Mouse (Mus musculus) cerebellum, adult 2 months (tissue): Measurements from ENCODE around the gene Nosip. TPM values are rescaled to one million over a fixed set of nuclear protein-coding genes. Genes with fewer than 3 reads are reported as not detected.

Source experiments
- DNase-seq, 2 experiments: peaks; one replicate each; pipeline ENCODE4 v3.0.0; 2021
- H3K27ac ChIP-seq: fragments of 200-500 bp; 2 replicates; pipeline ENCODE4 v1.5.1; 2012; ENCODE audit warnings: low read length, control low read depth, inconsistent platforms; ENCODE audit not compliant: insufficient read depth
- H3K27me3 ChIP-seq: fragments of 200-500 bp; 2 replicates; pipeline ENCODE4 v1.6.1; 2012; ENCODE audit warnings: inconsistent platforms, mild to moderate bottlenecking, low read length, moderate library complexity; ENCODE audit not compliant: control insufficient read depth, insufficient read depth
- H3K4me1 ChIP-seq: fragments of 200-500 bp; 2 replicates; pipeline ENCODE4 v1.6.1; 2011; ENCODE audit warnings: low read length; ENCODE audit not compliant: control insufficient read depth, insufficient read depth
- H3K4me3 ChIP-seq: fragments of 200-500 bp; replicated peaks from 2 replicates; pipeline ENCODE3; 2011; ENCODE audit warnings: mild to moderate bottlenecking, low read depth, low read length, control low read depth; ENCODE audit not compliant: insufficient read depth
- CTCF ChIP-seq: fragments of 200-500 bp; IDR thresholded peaks from 2 replicates; pipeline ENCODE4 v1.5.1; 2011; ENCODE audit warnings: low read depth, mild to moderate bottlenecking, control low read depth, low read length, moderate library complexity, borderline replicate concordance; ENCODE audit not compliant: insufficient read depth
- POLR2A ChIP-seq: fragments of 200-500 bp; IDR thresholded peaks from 2 replicates; pipeline ENCODE4 v1.6.1; 2011; ENCODE audit warnings: low read length, control low read depth, borderline replicate concordance; ENCODE audit not compliant: insufficient read depth
- WGBS: fragments of 180-500 bp; shearing (Covaris S2); methylation state at CpG from one replicate; pipeline ENCODE4 v1.1.7; 2018; 5-methylcytosine and 5-hydroxymethylcytosine counted together
- polyA plus RNA-seq: library from polyadenylated mRNA; depleted of rRNA; stranded (reverse); fragments of >200 nt; gene quantifications from 2 replicates; pipeline ENCODE4 v1.2.3, GENCODE M21; 2012

The Nosip gene
- polyA plus RNA-seq, 1 experiment = 106 TPM

DNA sequence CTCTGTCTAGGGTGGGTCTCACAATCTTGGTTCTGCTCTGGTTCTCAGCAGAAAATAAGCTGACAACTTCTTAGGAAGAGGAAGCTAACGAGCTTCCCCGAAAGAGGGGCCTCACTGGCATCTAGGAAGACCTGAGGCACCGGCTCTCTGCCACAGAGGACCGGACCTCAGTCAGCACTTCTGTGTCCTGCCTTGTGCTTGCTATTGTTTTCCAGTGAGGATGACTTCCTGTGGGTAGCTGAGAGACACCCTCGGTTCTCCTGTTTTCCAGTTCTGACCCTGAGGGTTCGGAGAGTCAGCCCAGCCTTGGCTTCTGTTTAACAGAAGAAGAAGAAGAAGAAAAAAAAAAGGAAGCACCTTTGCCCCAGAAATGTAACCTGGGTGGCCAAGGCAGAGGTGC lies 35.2 kb downstream of the Nosip start:
- H3K27ac ChIP-seq = no peak overlapping the region
- 73% methylated on average over 6 of the region's 6 CpGs for WGBS
- no peaks in the 10 kb centered on the region for H3K27me3 ChIP-seq
- no peak overlapping the region for H3K4me3 ChIP-seq
- TF ChIP-seq CTCF (no peak), POLR2A (no peak)
- no peak for DNase-seq
- H3K4me1 ChIP-seq = no peaks in the 10 kb centered on the region

DNA sequence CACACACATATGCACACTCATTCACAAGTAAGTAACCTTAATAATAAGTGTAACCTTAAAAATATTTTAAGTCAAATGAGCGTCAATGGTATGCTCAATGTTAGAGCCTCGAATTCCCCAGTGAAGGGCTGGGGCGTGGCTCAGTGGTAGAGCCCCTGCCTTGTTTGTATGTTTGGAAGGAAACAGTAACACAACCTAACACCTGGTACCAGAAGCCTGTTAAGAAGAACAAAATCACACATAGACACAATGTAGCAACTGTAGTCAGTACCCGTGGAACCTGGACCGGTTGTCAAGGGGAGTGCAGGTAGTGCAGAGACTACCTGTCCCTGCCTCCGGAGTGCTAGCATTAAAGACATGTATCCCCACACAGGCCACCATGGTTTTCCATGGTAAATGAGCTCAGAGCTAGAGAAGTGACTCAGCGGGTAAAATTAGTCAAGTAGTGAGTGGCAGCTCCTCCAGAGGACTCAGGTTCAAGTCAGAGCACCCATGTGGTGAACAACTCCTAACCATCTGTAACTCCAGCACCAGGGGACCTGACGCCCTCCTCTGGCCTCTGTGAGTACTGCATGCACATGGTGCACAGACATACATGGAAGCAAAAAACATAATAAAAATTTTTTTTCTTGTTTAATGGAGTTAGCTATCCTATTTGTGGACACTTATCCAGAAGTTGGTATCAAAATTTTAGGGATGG lies 36.5 kb downstream of the Nosip start:
- DNase-seq = no peak
- TF ChIP-seq CTCF = no peak
- TF ChIP-seq POLR2A = no peak
- Histone ChIP-seq H3K27ac (no peak overlapping the region), H3K4me3 (no peak overlapping the region), H3K4me1 (peaks cover 3% of the 10 kb centered on the region; the same call in 1 of the 2 replicates), H3K27me3 (no peaks in the 10 kb centered on the region)
- 88% methylated on average over 8 of the region's 8 CpGs for WGBS

DNA sequence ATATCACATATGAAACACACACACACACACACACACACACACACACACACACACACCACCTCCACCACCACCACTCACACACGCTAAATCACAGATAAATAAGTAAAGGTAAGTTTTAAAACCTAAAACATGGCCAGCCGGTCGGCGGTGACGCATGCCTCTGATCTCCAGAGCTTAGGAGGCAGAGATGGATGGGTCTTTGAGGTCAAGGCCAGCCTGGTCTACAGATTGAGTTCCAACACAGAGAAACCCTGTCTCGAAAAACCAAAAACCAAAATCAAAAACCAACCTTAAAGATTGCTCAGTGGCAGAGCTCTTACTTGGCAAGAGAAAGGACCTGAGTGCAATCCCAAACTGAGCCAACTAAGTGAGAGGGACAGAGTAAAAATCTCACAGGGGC lies 37.8 kb downstream of the Nosip start:
- TF ChIP-seq CTCF = no peak
- no peak for TF ChIP-seq POLR2A
- H3K4me3 ChIP-seq = no peak overlapping the region
- H3K4me1 ChIP-seq = peaks cover 3% of the 10 kb centered on the region; the same call in 1 of the 2 replicates
- no peaks in the 10 kb centered on the region for H3K27me3 ChIP-seq
- WGBS = 91% methylated on average over 6 of the region's 6 CpGs
- no peak for DNase-seq
- no peak overlapping the region for H3K27ac ChIP-seq

DNA sequence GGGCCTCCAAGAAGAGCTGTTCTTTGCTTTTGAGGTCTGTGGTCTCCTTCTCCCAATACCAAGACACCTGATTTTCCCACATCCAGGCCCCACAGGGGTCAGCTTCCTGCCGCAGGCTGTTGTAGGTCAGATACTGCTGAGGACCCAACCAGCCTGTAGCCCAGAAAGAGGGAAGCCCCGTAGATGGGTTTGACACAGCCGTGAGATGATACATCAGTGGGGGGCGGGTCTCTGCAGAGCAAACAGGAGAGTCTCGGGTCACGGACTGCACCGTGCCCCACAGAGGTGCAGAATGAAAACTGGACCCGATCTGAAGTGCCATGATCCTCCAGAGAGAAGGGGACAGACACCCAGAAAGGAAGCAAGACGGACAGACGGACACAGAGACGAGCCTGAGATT lies 40.2 kb downstream of the Nosip start:
- Histone ChIP-seq H3K27me3 (no peaks in the 10 kb centered on the region), H3K4me1 (peaks cover 3% of the 10 kb centered on the region; the same call in 1 of the 2 replicates), H3K27ac (no peak overlapping the region), H3K4me3 (no peak overlapping the region)
- TF ChIP-seq POLR2A (no peak), CTCF (no peak)
- 86% methylated on average over 11 of the region's 11 CpGs for WGBS
- DNase-seq = no peak

DNA sequence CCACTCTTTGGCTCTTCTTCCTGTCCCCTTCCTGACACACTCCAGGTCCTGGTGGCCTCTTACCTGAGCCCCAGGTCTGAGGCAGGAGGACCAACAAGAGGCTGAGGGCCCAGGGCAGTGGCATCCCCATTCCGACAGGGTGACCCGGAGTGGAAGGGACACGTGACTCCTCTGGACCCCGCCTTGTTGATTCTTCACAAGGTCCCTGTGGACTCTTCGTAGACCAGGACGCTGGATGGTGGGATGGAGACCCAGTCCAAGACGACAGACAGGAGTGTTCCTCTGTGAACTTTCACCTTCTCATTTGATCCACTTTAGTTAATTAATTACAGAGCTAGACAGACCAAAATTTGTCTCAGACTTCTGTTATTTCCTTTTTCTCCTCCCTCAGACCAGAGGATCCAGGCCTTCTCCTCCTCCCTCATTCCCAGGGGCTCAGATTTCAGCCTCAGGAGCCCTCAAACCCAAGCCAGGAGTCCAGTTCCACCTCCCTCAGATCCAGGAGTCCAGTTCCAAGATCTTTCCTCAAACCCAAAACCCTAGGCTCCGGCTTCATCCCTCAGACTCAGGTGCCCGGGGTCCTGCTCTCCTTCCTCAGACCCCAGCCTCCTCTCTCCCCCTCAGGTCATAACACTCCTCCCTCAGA lies 40.8 kb downstream of the Nosip start:
- Histone ChIP-seq H3K27ac (peak overlapping the region; percentile 61), H3K27me3 (no peaks in the 10 kb centered on the region), H3K4me3 (peak overlapping the region; percentile 42), H3K4me1 (peaks cover 3% of the 10 kb centered on the region; the same call in 1 of the 2 replicates)
- TF ChIP-seq CTCF = no peak
- no peak for TF ChIP-seq POLR2A
- DNase-seq = no peak
- 71% methylated on average over 9 of the region's 9 CpGs for WGBS

DNA sequence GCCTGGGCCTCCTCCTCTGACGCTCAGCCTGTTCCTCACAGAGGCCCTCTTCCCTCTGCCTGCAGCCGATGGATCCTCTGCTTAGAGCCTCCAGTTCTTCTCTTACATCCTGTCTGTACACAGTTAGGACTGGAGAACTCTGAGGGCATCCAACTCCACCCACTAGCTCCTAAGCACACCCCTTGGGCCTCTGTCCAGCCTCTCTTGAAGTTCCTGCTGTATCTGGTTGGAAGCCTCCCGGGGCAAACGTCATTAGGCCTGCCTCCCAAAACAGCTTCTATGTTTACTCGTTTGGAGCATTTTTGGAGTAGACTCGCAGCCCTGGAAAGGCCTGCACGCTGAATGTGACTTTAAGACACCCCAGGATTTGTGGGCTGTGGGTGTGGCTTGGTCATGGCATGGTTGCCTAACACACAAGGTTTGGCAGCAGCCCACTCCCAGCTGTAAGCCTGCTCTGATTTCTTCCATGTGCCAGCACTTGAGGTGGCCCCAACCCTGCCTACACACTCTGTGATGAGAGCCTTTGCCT lies 41.5 kb downstream of the Nosip start, which contains the start of gene Fcgrt:
Fcgrt (minus strand) TSS at position 200 of the 529 bp plus-strand sequence.
- Histone ChIP-seq H3K27me3 (no peaks in the 10 kb centered on the region), H3K4me1 (peaks cover 3% of the 10 kb centered on the region; the same call in 1 of the 2 replicates), H3K4me3 (peak within 1 kb of the TSS; percentile 42), H3K27ac (peak within 1 kb of the TSS; percentile 61)
- TF ChIP-seq POLR2A (no peak; the same call in 1 of the 2 replicates), CTCF (no peak)
- WGBS = 17% methylated on average over 7 of the region's 7 CpGs
- peak; percentile 28 to 63 for DNase-seq

DNA sequence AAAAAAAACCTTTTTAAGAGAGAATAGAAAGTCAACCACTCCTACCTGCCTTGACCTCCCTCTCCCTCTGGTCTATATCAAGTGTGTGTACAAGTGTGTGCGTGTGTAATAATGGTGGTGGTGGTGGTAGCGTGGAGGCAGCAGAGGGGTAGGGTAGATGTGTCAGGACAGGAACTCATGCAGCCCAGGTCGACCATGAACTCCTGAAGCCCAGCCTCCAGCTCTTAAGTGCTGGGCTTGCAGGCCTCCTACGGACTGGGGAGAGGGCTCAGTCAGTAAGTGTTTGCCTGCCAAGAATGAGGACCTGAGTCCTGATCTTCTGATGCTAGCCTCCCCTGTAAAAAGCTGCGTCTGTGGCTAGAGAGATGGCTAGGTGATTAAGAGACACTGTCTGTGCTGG lies 42.7 kb downstream of the Nosip start:
- 85% methylated on average over 5 of the region's 5 CpGs for whole genome bisulfite sequencing
- no peak for TF ChIP-seq POLR2A
- no peak for TF ChIP-seq CTCF
- no peak overlapping the region for H3K4me3 ChIP-seq
- H3K4me1 ChIP-seq = peaks cover 3% of the 10 kb centered on the region; the same call in 1 of the 2 replicates
- no peak overlapping the region for H3K27ac ChIP-seq
- no peak for DNase-seq
- H3K27me3 ChIP-seq = no peaks in the 10 kb centered on the region
